ENCODE assay signal across 34 mouse cellular contexts in the genomic region with DNA sequence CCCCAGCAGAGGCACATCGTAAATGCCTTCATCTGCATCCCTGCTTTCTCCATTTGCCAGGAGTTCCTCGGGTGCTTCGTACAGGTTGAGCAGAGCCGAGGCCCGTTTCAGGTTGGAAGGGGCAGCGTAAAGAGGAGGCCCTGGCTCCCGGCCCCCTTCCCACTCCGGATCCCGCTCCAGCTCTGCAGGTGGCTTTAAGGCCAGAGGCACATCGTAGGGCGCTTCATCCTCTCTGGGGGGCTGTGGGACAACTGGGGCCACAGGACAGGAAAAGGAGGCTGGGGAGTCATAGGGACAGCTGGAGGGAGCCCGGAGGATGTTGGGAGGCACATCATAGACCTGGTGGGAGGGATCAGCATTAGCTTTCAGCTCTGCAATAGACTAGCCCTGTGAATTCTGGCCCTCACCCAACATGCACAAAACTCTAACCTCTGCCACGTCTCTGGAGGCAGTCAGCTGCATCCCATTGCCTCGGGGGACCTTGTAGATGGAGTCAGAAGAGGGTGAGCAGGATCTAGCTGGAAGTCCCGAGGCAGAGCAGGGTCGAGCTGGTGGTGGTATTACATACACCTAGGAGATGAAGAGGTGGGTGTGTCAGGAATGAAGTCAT. TPM values are rescaled to one million over a fixed set of nuclear protein-coding genes. Genes with fewer than 3 reads are reported as not detected.
"Had no signal": no experiment of that assay in that cellular context is flagged by ENCODE, and none has a peak within 500 bp of the region (broad histone marks: within the 10 kb centered on the region; RNA-seq: fewer than 3 reads in every experiment).

No protein-coding gene starts in this region.

- H3K4me3 ChIP-seq: gastrocnemius, adult 2 months; heart, adult 2 months; heart, embryonic 13.5 days; heart, embryonic 15.5 days; hindbrain, embryonic 13.5 days; hindbrain, embryonic 15.5 days; intestine, embryonic 15.5 days; layer of hippocampus, adult 2 months; left cerebral cortex, adult 2 months; limb, embryonic 10.5 days; limb, embryonic 12.5 days; liver, embryonic 13.5 days; liver, embryonic 15.5 days had no signal

- DNase-seq: gastrocnemius, adult 2 months; gastrocnemius, postnatal 10 days; gastrocnemius, postnatal 25 days; heart, adult 2 months; heart, postnatal 4 days; kidney, adult 18-20 months; kidney, postnatal 14 days; kidney, postnatal 36 days; liver; liver, embryonic 13.5 days; liver, postnatal 0 days had no signal

- H3K27me3 ChIP-seq: hindbrain, embryonic 13.5 days; hindbrain, embryonic 15.5 days; intestine, embryonic 15.5 days; limb, embryonic 12.5 days had no signal

- H3K36me3 ChIP-seq: liver, embryonic 13.5 days; liver, embryonic 15.5 days had no signal

- H3K27ac ChIP-seq: gastrocnemius, adult 2 months; heart, adult 2 months; heart, embryonic 13.5 days; heart, embryonic 15.5 days; hindbrain, embryonic 13.5 days; hindbrain, embryonic 15.5 days; intestine, embryonic 15.5 days; layer of hippocampus, adult 2 months; left cerebral cortex, adult 2 months; limb, embryonic 10.5 days; limb, embryonic 12.5 days; liver, embryonic 13.5 days; liver, embryonic 15.5 days had no signal

RNA-seq across cellular contexts. Expression of a gene that starts 5.7 kb away (rescaled TPM):
- total RNA-seq: granulocyte monocyte progenitor cell, adult 5-6 weeks had no signal
- polyA plus RNA-seq: inflammation-experienced regulatory T-cells, adult 6 months had no signal

RNA-seq across cellular contexts. Expression of a gene that starts 12.3 kb away (rescaled TPM):
- total RNA-seq: gastrocnemius, adult 2 months; gastrocnemius, postnatal 10 days; gastrocnemius, postnatal 25 days; gastrocnemius, postnatal 4 days; granulocyte monocyte progenitor cell, adult 5-6 weeks; heart, adult 2 months; heart, postnatal 25 days; heart, postnatal 4 days; layer of hippocampus, adult 2 months; layer of hippocampus, postnatal 10 days; left cerebral cortex, adult 2 months; left cerebral cortex, postnatal 14 days; left cerebral cortex, postnatal 36 days had no signal
- polyA plus RNA-seq: heart, adult 2 months; heart, embryonic 11.5 days; heart, embryonic 13.5 days; heart, embryonic 15.5 days; hindbrain, embryonic 11.5 days; inflammation-experienced regulatory T-cells, adult 6 months; intestine, embryonic 15.5 days; intestine, postnatal 0 days; kidney, embryonic 14.5 days; kidney, embryonic 16.5 days; limb, embryonic 12.5 days; liver, embryonic 11.5 days; liver, embryonic 13.5 days; liver, embryonic 15.5 days; liver, postnatal 0 days had no signal

RNA-seq across cellular contexts. Expression of a gene that starts 15.9 kb away (rescaled TPM):
- total RNA-seq: granulocyte monocyte progenitor cell, adult 5-6 weeks had no signal
- polyA plus RNA-seq: inflammation-experienced regulatory T-cells, adult 6 months; liver, embryonic 11.5 days; liver, postnatal 0 days had no signal
